Mouse (Mus musculus) liver, adult 2 months (tissue): ENCODE results near the gene Ntn4.

Experiments used
- CTCF ChIP-seq: fragments of 200-500 bp; IDR thresholded peaks from 2 replicates; pipeline ENCODE4 v1.5.1; 2011; ENCODE audit warnings: low read depth, low read length, control low read depth
- POLR2A ChIP-seq: fragments of 200-500 bp; IDR thresholded peaks from 2 replicates; pipeline ENCODE4 v1.6.1; 2011; ENCODE audit warnings: low read length, control low read depth; ENCODE audit not compliant: insufficient read depth; ENCODE audit errors: extremely low read depth

- TF ChIP-seq CTCF (no peak), POLR2A (no peak)
These were observed 25.6 kb upstream of the Ntn4 start for GRCm38 (mm10) chr10:93614850-93615249.
